ENCODE assay signal across 16 mouse cellular contexts in genomic region chr2:166467137-166467536, GRCm38 (mm10).
A peak's percentile ranks its signal among the peaks of the same experiment; 100 is the strongest.
DNase-seq lines count a peak whose midpoint lies in the region; ATAC-seq and TF ChIP-seq lines count a peak whose summit lies in the region.
"Had no signal": no experiment of that assay in that cellular context is flagged by ENCODE, and none has a peak within 500 bp of the region (broad histone marks: within the 10 kb centered on the region; RNA-seq: fewer than 3 reads in every experiment).

No protein-coding gene starts in this region.

- H3K36me3 ChIP-seq in intestine, embryonic 14.5 days (ENCODE audit: control insufficient read depth, insufficient read depth, low read length) = no peaks in the 10 kb centered on the region
- no peaks in the 10 kb centered on the region for H3K36me3 ChIP-seq in intestine, embryonic 15.5 days
- no peaks in the 10 kb centered on the region for H3K36me3 ChIP-seq in midbrain, postnatal 0 days (ENCODE audit: insufficient read depth, low read length)
- H3K36me3 ChIP-seq in midbrain, embryonic 16.5 days (ENCODE audit: control insufficient read depth, insufficient read depth, low read length) = no peaks in the 10 kb centered on the region
- H3K36me3 ChIP-seq: liver, embryonic 12.5 days; neural tube, embryonic 12.5 days had no signal

- H3K9me3 ChIP-seq in intestine, embryonic 14.5 days (ENCODE audit: control insufficient read depth, low read length) = no peaks in the 10 kb centered on the region
- H3K9me3 ChIP-seq in intestine, embryonic 15.5 days = no peaks in the 10 kb centered on the region
- H3K9me3 ChIP-seq in midbrain, postnatal 0 days (ENCODE audit: low read length) = no peaks in the 10 kb centered on the region
- no peaks in the 10 kb centered on the region for H3K9me3 ChIP-seq in midbrain, embryonic 16.5 days (replicated peaks; ENCODE audit: control insufficient read depth, low read length, poor library complexity, severe bottlenecking)
- H3K9me3 ChIP-seq: liver, embryonic 12.5 days; neural tube, embryonic 12.5 days had no signal

- H3K4me1 ChIP-seq in intestine, embryonic 14.5 days (replicated peaks; ENCODE audit: control insufficient read depth, insufficient read depth, low read length) = peaks cover 21% of the 10 kb centered on the region
- peaks cover 7% of the 10 kb centered on the region; the same call in 1 of the 2 replicates for H3K4me1 ChIP-seq in intestine, embryonic 15.5 days (replicated peaks)
- peaks cover 5% of the 10 kb centered on the region; the same call in 1 of the 2 replicates for H3K4me1 ChIP-seq in midbrain, postnatal 0 days (ENCODE audit: insufficient read depth, low read length)
- H3K4me1 ChIP-seq in midbrain, embryonic 16.5 days (ENCODE audit: control insufficient read depth, insufficient read depth, low read length) = peaks cover 5% of the 10 kb centered on the region; the same call in 1 of the 2 replicates
- H3K4me1 ChIP-seq: liver, embryonic 12.5 days had no signal

- peak overlapping the region; percentile 54; the same call in 1 of the 2 replicates for H3K27ac ChIP-seq in intestine, embryonic 14.5 days (ENCODE audit: low read depth)
- no peak overlapping the region for H3K27ac ChIP-seq in intestine, embryonic 15.5 days
- no peak overlapping the region for H3K27ac ChIP-seq in midbrain, postnatal 0 days (ENCODE audit: low read depth, low read length)
- no peak overlapping the region for H3K27ac ChIP-seq in midbrain, embryonic 16.5 days (ENCODE audit: low read length)
- H3K27ac ChIP-seq: hindbrain, postnatal 0 days; liver, embryonic 12.5 days; neural tube, embryonic 12.5 days; stomach, postnatal 0 days had no signal

- no peak overlapping the region for H3K4me2 ChIP-seq in intestine, embryonic 14.5 days (ENCODE audit: low read length)
- no peak overlapping the region for H3K4me2 ChIP-seq in intestine, embryonic 15.5 days (replicated peaks)
- H3K4me2 ChIP-seq in midbrain, postnatal 0 days (ENCODE audit: low read depth, low read length, poor library complexity, severe bottlenecking) = no peak overlapping the region
- H3K4me2 ChIP-seq in midbrain, embryonic 16.5 days (ENCODE audit: low read length) = no peak overlapping the region
- H3K4me2 ChIP-seq: liver, embryonic 12.5 days; midbrain, embryonic 11.5 days; neural tube, embryonic 12.5 days had no signal

- intact Hi-C loops in left cerebral cortex, postnatal 25 days (cut with DNase I) = no loop called here

- no peak for ATAC-seq in intestine, embryonic 14.5 days (replicated peaks; ENCODE audit: low FRiP score, low TSS enrichment, low read depth)
- ATAC-seq in intestine, embryonic 15.5 days = no peak
- no peak for ATAC-seq in midbrain, postnatal 0 days (ENCODE audit: low FRiP score)
- no peak for ATAC-seq in midbrain, embryonic 16.5 days
- ATAC-seq: hindbrain, postnatal 0 days; liver, embryonic 12.5 days had no signal

- DNase-seq in intestine, embryonic 14.5 days (ENCODE audit: low spot score) = no peak
- peak; percentile 24 for DNase-seq in midbrain, postnatal 0 days (ENCODE audit: low spot score)
- DNase-seq in induced T-regulatory cell, adult 2 months (ENCODE audit: low read depth) = peak; percentile 57
- DNase-seq in left cerebral cortex, postnatal 25 days (ENCODE audit: low spot score in 2 of 2) = no peak
- DNase-seq in adrenal gland, postnatal 14 days = no peak
- DNase-seq in thymus, postnatal 14 days = no peak
- DNase-seq: cerebellum, adult 9-11 months; heart, postnatal 10 days; lung, postnatal 10 days had no signal

- TF ChIP-seq CTCF in midbrain, postnatal 0 days (IDR thresholded peaks at IDR 0.05) = no peak

- H3K9ac ChIP-seq in intestine, embryonic 14.5 days (ENCODE audit: low read length) = no peak overlapping the region
- no peak overlapping the region for H3K9ac ChIP-seq in intestine, embryonic 15.5 days
- no peak overlapping the region for H3K9ac ChIP-seq in midbrain, postnatal 0 days (replicated peaks; ENCODE audit: low read length, poor library complexity, severe bottlenecking)
- no peak overlapping the region for H3K9ac ChIP-seq in midbrain, embryonic 16.5 days (ENCODE audit: low read depth, low read length)
- H3K9ac ChIP-seq: liver, embryonic 12.5 days; neural tube, embryonic 12.5 days had no signal

- 36% methylated on average over 7 of the region's 7 CpGs for WGBS in intestine, embryonic 14.5 days
- WGBS in intestine, embryonic 15.5 days = 41% methylated on average over 7 of the region's 7 CpGs
- WGBS in midbrain, postnatal 0 days = 53% methylated on average over 7 of the region's 7 CpGs
- WGBS in midbrain, embryonic 16.5 days = 57% methylated on average over 7 of the region's 7 CpGs

- no peaks in the 10 kb centered on the region for H3K27me3 ChIP-seq in intestine, embryonic 14.5 days (replicated peaks; ENCODE audit: control insufficient read depth, insufficient read depth, low read length)
- H3K27me3 ChIP-seq in intestine, embryonic 15.5 days (replicated peaks) = no peaks in the 10 kb centered on the region
- H3K27me3 ChIP-seq in midbrain, postnatal 0 days (ENCODE audit: insufficient read depth, low read length) = no peaks in the 10 kb centered on the region
- no peaks in the 10 kb centered on the region for H3K27me3 ChIP-seq in midbrain, embryonic 16.5 days (ENCODE audit: control insufficient read depth, insufficient read depth, low read depth, low read length)
- H3K27me3 ChIP-seq: liver, embryonic 12.5 days; neural tube, embryonic 12.5 days had no signal

- no peak overlapping the region for H3K4me3 ChIP-seq in intestine, embryonic 14.5 days (ENCODE audit: low read depth, low read length)
- no peak overlapping the region for H3K4me3 ChIP-seq in intestine, embryonic 15.5 days (replicated peaks)
- H3K4me3 ChIP-seq in midbrain, postnatal 0 days (ENCODE audit: low read depth, low read length) = no peak overlapping the region
- no peak overlapping the region for H3K4me3 ChIP-seq in midbrain, embryonic 16.5 days (ENCODE audit: low read depth, low read length)
- H3K4me3 ChIP-seq: liver, embryonic 12.5 days; neural tube, embryonic 12.5 days had no signal

Comparison
In these comparisons a context has a peak if more than half of its experiments do, and no peak if none do; other contexts are left out.
1. DNase-seq: peak in midbrain, postnatal 0 days (single experiment) and induced T-regulatory cell, adult 2 months (single experiment); none in intestine, embryonic 14.5 days (single experiment), left cerebral cortex, postnatal 25 days (0 of 2), adrenal gland, postnatal 14 days (single experiment) and thymus, postnatal 14 days (single experiment).